Mouse (Mus musculus) brain, embryonic 14.5 days (tissue): Measurements from ENCODE around the gene Rnf169.

Source experiments
- CTCF ChIP-seq: fragments of 200-500 bp; IDR thresholded peaks from 2 replicates; pipeline ENCODE4 v1.5.1; 2012; ENCODE audit warnings: inconsistent platforms, mild to moderate bottlenecking, moderate library complexity, borderline replicate concordance; ENCODE audit not compliant: insufficient read depth, insufficient read length; ENCODE audit errors: extremely low read depth
- POLR2A ChIP-seq: fragments of 200-500 bp; IDR thresholded peaks from 2 replicates; pipeline ENCODE4 v1.6.1; 2012; ENCODE audit warnings: mild to moderate bottlenecking, inconsistent platforms, borderline replicate concordance; ENCODE audit not compliant: poor library complexity, insufficient read depth, insufficient read length, severe bottlenecking; ENCODE audit errors: extremely low read depth

GRCm38 (mm10) chr7:100014123-100014600 lies 33.9 kb upstream of the Rnf169 start:
- no peak for TF ChIP-seq CTCF
- TF ChIP-seq POLR2A: no peak
